Mouse (Mus musculus) cerebellum, postnatal 10 days (tissue): Measurements from ENCODE around the gene Slc46a2.

Experiments
- DNase-seq, 2 experiments: peaks; one replicate each; pipeline ENCODE4 v3.0.0; 2021; ENCODE audit warnings: mixed read lengths in 2 of 2

Slc46a2 gene

GRCm38 (mm10) chr4:59914608-59915403, at the start of gene Slc46a2:
Gene Slc46a2, minus strand, starts transcription at chr4:59915056.
- DNase-seq: peak; percentile 73 to 83

GRCm38 (mm10) chr4:59963405-59964344, 48.8 kb upstream of the Slc46a2 start, which contains the start of gene Mup6:
Gene Mup6, plus strand, starts transcription at chr4:59964294.
- DNase-seq: no peak

GRCm38 (mm10) chr4:59960610-59961009, 45.8 kb upstream of the Slc46a2 start, which contains the start of gene Mup4:
Gene Mup4, minus strand, starts transcription at chr4:59960710.
- no peak for DNase-seq

- DNase-seq: no peak
Observed at GRCm38 (mm10) chr4:59937543-59937942, 22.7 kb upstream of the Slc46a2 start.

- DNase-seq: peak; percentile 32 to 40
Observed at GRCm38 (mm10) chr4:59932505-59933281, 17.8 kb upstream of the Slc46a2 start.

- DNase-seq: peak; percentile 86
Observed at GRCm38 (mm10) chr4:59928347-59928746, 13.5 kb upstream of the Slc46a2 start.

GRCm38 (mm10) chr4:59927666-59928065, 12.8 kb upstream of the Slc46a2 start:
- DNase-seq: no peak

GRCm38 (mm10) chr4:59925082-59925481, 10.2 kb upstream of the Slc46a2 start:
- no peak for DNase-seq

- no peak for DNase-seq
Observed at GRCm38 (mm10) chr4:59917966-59918365, 3.1 kb upstream of the Slc46a2 start.

- DNase-seq: no peak
Observed at GRCm38 (mm10) chr4:59908785-59909184, 6.1 kb downstream of the Slc46a2 start.

- no peak for DNase-seq
Observed at GRCm38 (mm10) chr4:59907657-59908230, 7.1 kb downstream of the Slc46a2 start.

GRCm38 (mm10) chr4:59907092-59907491, 7.8 kb downstream of the Slc46a2 start:
- no peak for DNase-seq

GRCm38 (mm10) chr4:59902547-59902946, 12.3 kb downstream of the Slc46a2 start:
- DNase-seq: peak; percentile 37 to 54

- DNase-seq: no peak
Observed at GRCm38 (mm10) chr4:59901810-59902209, 13.0 kb downstream of the Slc46a2 start.

GRCm38 (mm10) chr4:59898521-59898919, 16.3 kb downstream of the Slc46a2 start:
- DNase-seq: no peak

- no peak for DNase-seq
Observed at GRCm38 (mm10) chr4:59897814-59898520, 16.9 kb downstream of the Slc46a2 start.

- DNase-seq: no peak
Observed at GRCm38 (mm10) chr4:59896000-59896399, 18.9 kb downstream of the Slc46a2 start.

GRCm38 (mm10) chr4:59894977-59895575, 19.8 kb downstream of the Slc46a2 start:
- DNase-seq: no peak

GRCm38 (mm10) chr4:59894415-59894814, 20.4 kb downstream of the Slc46a2 start:
- no peak for DNase-seq

GRCm38 (mm10) chr4:59892731-59893130, 22.1 kb downstream of the Slc46a2 start:
- DNase-seq: no peak
